Mouse (Mus musculus): ENCODE results near the gene Cyp3a57. TPM values are rescaled to one million over a fixed set of nuclear protein-coding genes. Genes with fewer than 3 reads are reported as not detected.
"Not testable (repeated sequence)": the region's sequence is repeated elsewhere in the genome, so short reads cannot be mapped to it uniquely, and the experiment has no call there.

Cyp3a57 gene
- not detected in 2 replicates for polyA plus RNA-seq (2014; fragmentation: Nextera tagmentation; extraction: Ambion mirVana)

GRCm38 (mm10) chr5:145344941-145345340 lies at the start of gene Cyp3a57:
Gene Cyp3a57 (plus strand): TSS chr5:145345279.
- no peak for DNase-seq (ENCODE audit: low spot score)
- Histone ChIP-seq H3K4me3 (ENCODE audit: low read depth, low read length) (no peak within 1 kb of the TSS), H3K36me3 (ENCODE audit: control insufficient read depth, insufficient read depth, low read length) (no peaks in the 10 kb centered on the region), H3K9ac (ENCODE audit: low read depth, low read length) (no peak within 1 kb of the TSS), H3K27ac (replicated peaks; ENCODE audit: low read depth, low read length) (no peak within 1 kb of the TSS), H3K9me3 (ENCODE audit: control insufficient read depth, low read length) (no peaks in the 10 kb centered on the region), H3K27me3 (replicated peaks; ENCODE audit: control insufficient read depth, insufficient read depth, low read length) (no peaks in the 10 kb centered on the region), H3K4me1 (ENCODE audit: control insufficient read depth, insufficient read depth, low read length) (no peaks in the 10 kb centered on the region), H3K4me2 (ENCODE audit: low read depth, low read length) (no peak within 1 kb of the TSS)
- 84% methylated on average over 1 of the region's 1 CpGs for WGBS
- no peak for ATAC-seq (ENCODE audit: low read depth)

- H3K9me3 ChIP-seq (ENCODE audit: control insufficient read depth, low read length) = no peaks in the 10 kb centered on the region
- H3K4me3 ChIP-seq (ENCODE audit: low read depth, low read length) = no peak overlapping the region
- H3K27me3 ChIP-seq (replicated peaks; ENCODE audit: control insufficient read depth, insufficient read depth, low read length) = no peaks in the 10 kb centered on the region
- no peak for ATAC-seq (ENCODE audit: low read depth)
- no peak for DNase-seq (ENCODE audit: low spot score)
- H3K4me1 ChIP-seq (ENCODE audit: control insufficient read depth, insufficient read depth, low read length) = no peaks in the 10 kb centered on the region
- no peaks in the 10 kb centered on the region for H3K36me3 ChIP-seq (ENCODE audit: control insufficient read depth, insufficient read depth, low read length)
- no peak overlapping the region for H3K27ac ChIP-seq (replicated peaks; ENCODE audit: low read depth, low read length)
- no peak overlapping the region for H3K4me2 ChIP-seq (ENCODE audit: low read depth, low read length)
- H3K9ac ChIP-seq (ENCODE audit: low read depth, low read length) = no peak overlapping the region
Measured at GRCm38 (mm10) chr5:145300469-145300868, 44.6 kb upstream of the Cyp3a57 start.

GRCm38 (mm10) chr5:145301796-145302195 lies 43.3 kb upstream of the Cyp3a57 start:
- H3K9me3 ChIP-seq (ENCODE audit: control insufficient read depth, low read length); DNase-seq (ENCODE audit: low spot score); H3K27ac ChIP-seq (replicated peaks; ENCODE audit: low read depth, low read length); H3K4me1 ChIP-seq (ENCODE audit: control insufficient read depth, insufficient read depth, low read length); H3K4me2 ChIP-seq (ENCODE audit: low read depth, low read length); ATAC-seq (ENCODE audit: low read depth); H3K9ac ChIP-seq (ENCODE audit: low read depth, low read length); H3K4me3 ChIP-seq (ENCODE audit: low read depth, low read length); H3K36me3 ChIP-seq (ENCODE audit: control insufficient read depth, insufficient read depth, low read length); H3K27me3 ChIP-seq (replicated peaks; ENCODE audit: control insufficient read depth, insufficient read depth, low read length): not testable (repeated sequence)
- WGBS = 78% methylated on average over 4 of the region's 4 CpGs

GRCm38 (mm10) chr5:145302424-145302823 lies 42.7 kb upstream of the Cyp3a57 start:
- ATAC-seq (ENCODE audit: low read depth) (no peak), DNase-seq (ENCODE audit: low spot score) (no peak)
- no peak overlapping the region for H3K9ac ChIP-seq (ENCODE audit: low read depth, low read length)
- H3K4me3 ChIP-seq (ENCODE audit: low read depth, low read length) = no peak overlapping the region
- no peaks in the 10 kb centered on the region for H3K9me3 ChIP-seq (ENCODE audit: control insufficient read depth, low read length)
- H3K27me3 ChIP-seq (replicated peaks; ENCODE audit: control insufficient read depth, insufficient read depth, low read length) = no peaks in the 10 kb centered on the region
- no peak overlapping the region for H3K4me2 ChIP-seq (ENCODE audit: low read depth, low read length)
- no peaks in the 10 kb centered on the region for H3K36me3 ChIP-seq (ENCODE audit: control insufficient read depth, insufficient read depth, low read length)
- WGBS = 70% methylated on average over 1 of the region's 1 CpGs
- no peaks in the 10 kb centered on the region for H3K4me1 ChIP-seq (ENCODE audit: control insufficient read depth, insufficient read depth, low read length)
- H3K27ac ChIP-seq (replicated peaks; ENCODE audit: low read depth, low read length) = no peak overlapping the region

DNA sequence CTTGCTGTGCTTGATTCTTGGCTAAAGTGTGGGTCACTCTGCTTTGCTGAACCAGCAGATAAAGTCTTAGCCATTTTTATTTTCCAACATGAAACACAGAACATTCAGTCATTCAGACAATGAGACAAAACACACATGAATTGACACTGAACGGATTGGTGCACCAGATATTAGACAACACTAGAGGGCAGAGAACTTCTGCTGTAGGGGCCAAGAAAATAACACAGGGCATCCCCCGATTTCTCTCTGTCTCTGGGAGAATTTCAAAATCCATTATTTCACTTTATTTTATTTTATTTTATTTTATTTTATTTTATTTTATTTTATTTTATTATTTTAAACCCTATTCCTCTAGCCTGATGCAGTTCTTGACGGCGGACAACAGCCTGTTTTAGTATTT lies 38.1 kb upstream of the Cyp3a57 start:
- not testable (repeated sequence) for H3K4me1 ChIP-seq (ENCODE audit: control insufficient read depth, insufficient read depth, low read length); H3K27ac ChIP-seq (replicated peaks; ENCODE audit: low read depth, low read length); DNase-seq (ENCODE audit: low spot score); ATAC-seq (ENCODE audit: low read depth); H3K36me3 ChIP-seq (ENCODE audit: control insufficient read depth, insufficient read depth, low read length); H3K9ac ChIP-seq (ENCODE audit: low read depth, low read length); H3K4me2 ChIP-seq (ENCODE audit: low read depth, low read length); H3K4me3 ChIP-seq (ENCODE audit: low read depth, low read length); H3K27me3 ChIP-seq (replicated peaks; ENCODE audit: control insufficient read depth, insufficient read depth, low read length); H3K9me3 ChIP-seq (ENCODE audit: control insufficient read depth, low read length)
- WGBS = 89% methylated on average over 4 of the region's 4 CpGs

DNA sequence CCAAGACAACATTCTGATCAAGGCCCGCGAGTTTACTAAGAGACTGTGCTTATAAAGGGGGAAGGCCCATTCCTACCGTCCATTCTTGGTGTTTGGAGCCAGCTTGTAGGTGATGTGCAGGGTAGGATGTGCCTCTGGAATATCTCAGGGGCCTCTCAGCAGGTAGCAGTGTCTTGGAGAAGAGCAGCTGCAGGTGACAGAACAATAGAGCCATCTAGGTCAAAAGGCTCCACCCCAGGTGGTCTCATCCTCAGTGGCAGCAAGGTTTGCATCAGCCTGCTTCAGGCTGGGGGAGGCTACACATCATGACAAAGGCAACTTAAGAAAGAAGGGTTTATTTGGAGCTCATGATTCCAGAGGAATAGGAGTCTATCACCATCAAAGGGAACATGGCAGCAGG lies 37.3 kb upstream of the Cyp3a57 start:
- not testable (repeated sequence) for H3K36me3 ChIP-seq (ENCODE audit: control insufficient read depth, insufficient read depth, low read length); H3K4me3 ChIP-seq (ENCODE audit: low read depth, low read length); ATAC-seq (ENCODE audit: low read depth); DNase-seq (ENCODE audit: low spot score); H3K9ac ChIP-seq (ENCODE audit: low read depth, low read length); H3K27me3 ChIP-seq (replicated peaks; ENCODE audit: control insufficient read depth, insufficient read depth, low read length); H3K4me1 ChIP-seq (ENCODE audit: control insufficient read depth, insufficient read depth, low read length); H3K4me2 ChIP-seq (ENCODE audit: low read depth, low read length); H3K27ac ChIP-seq (replicated peaks; ENCODE audit: low read depth, low read length); H3K9me3 ChIP-seq (ENCODE audit: control insufficient read depth, low read length)
- WGBS = 81% methylated on average over 3 of the region's 3 CpGs

- Histone ChIP-seq H3K4me1 (ENCODE audit: control insufficient read depth, insufficient read depth, low read length) (no peaks in the 10 kb centered on the region), H3K4me3 (ENCODE audit: low read depth, low read length) (no peak overlapping the region), H3K9ac (ENCODE audit: low read depth, low read length) (no peak overlapping the region), H3K27ac (replicated peaks; ENCODE audit: low read depth, low read length) (no peak overlapping the region), H3K36me3 (ENCODE audit: control insufficient read depth, insufficient read depth, low read length) (no peaks in the 10 kb centered on the region), H3K9me3 (ENCODE audit: control insufficient read depth, low read length) (0 out of 2 replicates have a peak, but pooled peaks cover 5% of the 10 kb centered on the region), H3K4me2 (ENCODE audit: low read depth, low read length) (no peak overlapping the region), H3K27me3 (replicated peaks; ENCODE audit: control insufficient read depth, insufficient read depth, low read length) (no peaks in the 10 kb centered on the region)
- ATAC-seq (ENCODE audit: low read depth) (no peak), DNase-seq (ENCODE audit: low spot score) (no peak)
Measured at GRCm38 (mm10) chr5:145313845-145314244, 31.2 kb upstream of the Cyp3a57 start.

GRCm38 (mm10) chr5:145317141-145317540 lies 27.9 kb upstream of the Cyp3a57 start:
- Histone ChIP-seq H3K4me2 (ENCODE audit: low read depth, low read length) (no peak overlapping the region), H3K9me3 (ENCODE audit: control insufficient read depth, low read length) (0 out of 2 replicates have a peak, but pooled peaks cover under 1% of the 10 kb centered on the region), H3K4me3 (ENCODE audit: low read depth, low read length) (no peak overlapping the region), H3K27me3 (replicated peaks; ENCODE audit: control insufficient read depth, insufficient read depth, low read length) (no peaks in the 10 kb centered on the region), H3K27ac (replicated peaks; ENCODE audit: low read depth, low read length) (no peak overlapping the region), H3K4me1 (ENCODE audit: control insufficient read depth, insufficient read depth, low read length) (no peaks in the 10 kb centered on the region), H3K36me3 (ENCODE audit: control insufficient read depth, insufficient read depth, low read length) (no peaks in the 10 kb centered on the region), H3K9ac (ENCODE audit: low read depth, low read length) (no peak overlapping the region)
- no peak for ATAC-seq (ENCODE audit: low read depth)
- DNase-seq (ENCODE audit: low spot score) = no peak
- 82% methylated on average over 1 of the region's 1 CpGs for WGBS

- DNase-seq (ENCODE audit: low spot score) = not testable (repeated sequence)
Measured at GRCm38 (mm10) chr5:145338756-145339155, 6.3 kb upstream of the Cyp3a57 start.

More at GRCm38 (mm10) chr5:145338756-145339155, 6.3 kb upstream of the Cyp3a57 start:
- H3K4me2 ChIP-seq (ENCODE audit: low read depth, low read length); H3K36me3 ChIP-seq (ENCODE audit: control insufficient read depth, insufficient read depth, low read length); H3K27me3 ChIP-seq (replicated peaks; ENCODE audit: control insufficient read depth, insufficient read depth, low read length); H3K4me3 ChIP-seq (ENCODE audit: low read depth, low read length); H3K4me1 ChIP-seq (ENCODE audit: control insufficient read depth, insufficient read depth, low read length); H3K9me3 ChIP-seq (ENCODE audit: control insufficient read depth, low read length); ATAC-seq (ENCODE audit: low read depth); H3K27ac ChIP-seq (replicated peaks; ENCODE audit: low read depth, low read length); H3K9ac ChIP-seq (ENCODE audit: low read depth, low read length): not testable (repeated sequence)

Measured in embryonic facial prominence, embryonic 14.5 days (tissue).